9 mouse cellular contexts compared by ENCODE assay signal in the genomic region with DNA sequence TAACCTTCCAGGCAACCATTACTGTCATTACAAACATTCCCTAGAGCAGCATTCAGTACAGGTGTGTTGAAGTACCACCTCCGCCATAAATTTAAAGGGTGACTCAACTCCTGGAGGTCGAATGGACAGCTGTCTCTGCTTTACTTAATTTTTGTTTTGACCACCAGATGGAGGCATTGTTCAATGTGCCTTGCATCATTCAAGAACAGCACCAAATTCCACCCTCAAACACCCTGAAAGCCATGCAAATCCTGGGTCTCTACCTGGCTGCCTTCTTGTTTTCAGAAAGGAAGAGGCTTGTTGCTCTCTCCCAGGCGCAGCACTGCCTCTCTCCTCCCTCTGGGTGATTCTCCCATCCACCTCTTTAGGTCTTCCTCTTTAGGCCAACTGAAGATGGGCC.
DNase-seq lines count a peak whose midpoint lies in the region; ATAC-seq and TF ChIP-seq lines count a peak whose summit lies in the region.
"Had no signal": no experiment of that assay in that cellular context is flagged by ENCODE, and none has a peak within 500 bp of the region (broad histone marks: within the 10 kb centered on the region; RNA-seq: fewer than 3 reads in every experiment).

No protein-coding gene starts in this region.

- no peak for ATAC-seq in hindbrain, embryonic 11.5 days (ENCODE audit: low FRiP score)
- ATAC-seq in erythroblast, adult 5-6 weeks (replicated peaks; ENCODE audit: low FRiP score, poor library complexity, severe bottlenecking), result peak; percentile 22; the same call in 1 of the 2 replicates
- ATAC-seq in kidney, embryonic 14.5 days (ENCODE audit: low FRiP score, low TSS enrichment), result 0 out of 2 replicates have a peak, but pooled peaks have one; percentile 20

- H3K27me3 ChIP-seq in hindbrain, embryonic 11.5 days (ENCODE audit: control insufficient read depth, insufficient read depth, low read length), result no peaks in the 10 kb centered on the region
- H3K27me3 ChIP-seq in hindbrain, embryonic 10.5 days (ENCODE audit: insufficient read depth, poor library complexity, severe bottlenecking), result peaks cover 21% of the 10 kb centered on the region
- H3K27me3 ChIP-seq in C2C12 (ENCODE audit: control insufficient read depth, insufficient read depth, insufficient read length), result no peaks in the 10 kb centered on the region
- no peaks in the 10 kb centered on the region for H3K27me3 ChIP-seq in kidney, embryonic 14.5 days (ENCODE audit: control insufficient read depth, insufficient read depth, low read length)
- H3K27me3 ChIP-seq in megakaryocyte, embryonic 14.5 days (replicated peaks), result no peaks in the 10 kb centered on the region

- no peak overlapping the region for H3K9ac ChIP-seq in hindbrain, embryonic 11.5 days (ENCODE audit: low read depth, low read length)
- H3K9ac ChIP-seq in kidney, embryonic 14.5 days (ENCODE audit: low read depth, low read length), result no peak overlapping the region
- H3K9ac ChIP-seq: midbrain, embryonic 12.5 days had no signal

- no peak overlapping the region for H3K4me2 ChIP-seq in hindbrain, embryonic 11.5 days (replicated peaks; ENCODE audit: low read depth, low read length)
- H3K4me2 ChIP-seq in kidney, embryonic 14.5 days (replicated peaks; ENCODE audit: low read depth, low read length), result 0 out of 2 replicates have a peak overlapping the region, but pooled peaks have one; percentile 17
- H3K4me2 ChIP-seq: midbrain, embryonic 12.5 days had no signal

- DNase-seq in hindbrain, embryonic 11.5 days (ENCODE audit: low spot score), result peak; percentile 62
- no peak for DNase-seq in hindbrain, embryonic 10.5 days (ENCODE audit: low spot score)
- peak; percentile 83 for DNase-seq in ZHBTc4 (ENCODE audit: low read depth, low spot score)
- DNase-seq in ovary, postnatal 36 days (ENCODE audit: low spot score), result no peak

- no peaks in the 10 kb centered on the region for H3K4me1 ChIP-seq in hindbrain, embryonic 11.5 days (replicated peaks; ENCODE audit: control insufficient read depth, insufficient read depth, low read length)
- H3K4me1 ChIP-seq in hindbrain, embryonic 10.5 days (replicated peaks), result no peaks in the 10 kb centered on the region
- no peaks in the 10 kb centered on the region for H3K4me1 ChIP-seq in kidney, embryonic 14.5 days (ENCODE audit: control insufficient read depth, insufficient read depth, low read length)
- H3K4me1 ChIP-seq in megakaryocyte, embryonic 14.5 days, result peaks cover 45% of the 10 kb centered on the region

- WGBS in hindbrain, embryonic 11.5 days, result 42% methylated on average over 3 of the region's 3 CpGs
- 39% methylated on average over 3 of the region's 3 CpGs for WGBS in hindbrain, embryonic 10.5 days
- WGBS in kidney, embryonic 14.5 days, result 18% methylated on average over 3 of the region's 3 CpGs

- H3K9me3 ChIP-seq in hindbrain, embryonic 11.5 days (ENCODE audit: control insufficient read depth, low read length), result no peaks in the 10 kb centered on the region
- H3K9me3 ChIP-seq in hindbrain, embryonic 10.5 days, result 0 out of 2 replicates have a peak, but pooled peaks cover 2% of the 10 kb centered on the region
- H3K9me3 ChIP-seq in kidney, embryonic 14.5 days (ENCODE audit: control insufficient read depth, low read length), result peaks cover 4% of the 10 kb centered on the region; the same call in 1 of the 2 replicates
- H3K9me3 ChIP-seq in megakaryocyte, embryonic 14.5 days, result peaks cover 10% of the 10 kb centered on the region

- H3K36me3 ChIP-seq in hindbrain, embryonic 11.5 days (ENCODE audit: control insufficient read depth, insufficient read depth, low read length), result no peaks in the 10 kb centered on the region
- H3K36me3 ChIP-seq in hindbrain, embryonic 10.5 days, result no peaks in the 10 kb centered on the region
- H3K36me3 ChIP-seq in C2C12 (ENCODE audit: control insufficient read depth, insufficient read depth), result no peaks in the 10 kb centered on the region
- H3K36me3 ChIP-seq in kidney, embryonic 14.5 days (ENCODE audit: control insufficient read depth, insufficient read depth, low read length), result no peaks in the 10 kb centered on the region
- H3K36me3 ChIP-seq in megakaryocyte, embryonic 14.5 days (replicated peaks; ENCODE audit: low read length), result peaks cover 2% of the 10 kb centered on the region
- H3K36me3 ChIP-seq: midbrain, embryonic 12.5 days had no signal

- H3K79me2 ChIP-seq in C2C12 (ENCODE audit: control insufficient read depth, insufficient read depth), result no peaks in the 10 kb centered on the region

- H3K79me3 ChIP-seq in C2C12 (ENCODE audit: low read depth), result no peaks in the 10 kb centered on the region

- H3K27ac ChIP-seq in hindbrain, embryonic 11.5 days (ENCODE audit: low read depth, low read length), result no peak overlapping the region
- H3K27ac ChIP-seq in hindbrain, embryonic 10.5 days, result no peak overlapping the region
- no peak overlapping the region for H3K27ac ChIP-seq in kidney, embryonic 14.5 days (ENCODE audit: low read depth, low read length)
- H3K27ac ChIP-seq: midbrain, embryonic 12.5 days had no signal

- peak; percentile 17 for TF ChIP-seq CTCF in C2C12 (IDR thresholded peaks at IDR 0.05; ENCODE audit: control insufficient read depth, insufficient read depth, insufficient read length)

- no peak overlapping the region for H3K4me3 ChIP-seq in hindbrain, embryonic 11.5 days (ENCODE audit: low read depth, low read length)
- H3K4me3 ChIP-seq in hindbrain, embryonic 10.5 days, result no peak overlapping the region
- H3K4me3 ChIP-seq in C2C12 (ENCODE audit: insufficient read depth, poor library complexity, severe bottlenecking), result no peak overlapping the region
- H3K4me3 ChIP-seq in kidney, embryonic 14.5 days (ENCODE audit: low read length), result no peak overlapping the region
- H3K4me3 ChIP-seq in megakaryocyte, embryonic 14.5 days (replicated peaks), result peak overlapping the region; percentile 50
- H3K4me3 ChIP-seq: midbrain, embryonic 12.5 days had no signal

- no peak overlapping the region for H3ac ChIP-seq in C2C12 (ENCODE audit: control insufficient read depth, insufficient read length, low read depth)

TF ChIP-seq in C2C12, 6 proteins besides CTCF, POLR2A, EP300 and RAD21:
- TF ChIP-seq MYOD1 (IDR thresholded peaks at IDR 0.05; ENCODE audit: control insufficient read depth, insufficient read length, low read depth), result no peak
- TF ChIP-seq MAX (IDR thresholded peaks at IDR 0.05), result no peak
- no peak for TF ChIP-seq USF1 (IDR thresholded peaks at IDR 0.05; ENCODE audit: low read depth)
- no peak for TF ChIP-seq FOSL1 (IDR thresholded peaks at IDR 0.05; ENCODE audit: insufficient read depth, low read length, poor library complexity, severe bottlenecking)
- TF ChIP-seq MYOG (IDR thresholded peaks at IDR 0.05; ENCODE audit: control insufficient read depth, extremely low read depth, insufficient read length), result no peak
- TF ChIP-seq CEBPB (IDR thresholded peaks at IDR 0.05; ENCODE audit: low read depth), result no peak

Comparison
In these comparisons a context has a peak if more than half of its experiments do, and no peak if none do; other contexts are left out.
1. DNase-seq: peak in hindbrain, embryonic 11.5 days (single experiment) and ZHBTc4 (single experiment); none in hindbrain, embryonic 10.5 days (single experiment) and ovary, postnatal 36 days (single experiment).